Mouse (Mus musculus) cerebellum, adult 11-12 months (tissue): ENCODE measurements around the gene Mvb12a.

Source experiments
- DNase-seq: peaks from one replicate; pipeline ENCODE4 v3.0.0; 2022

Gene Mvb12a

GRCm38 (mm10) chr8:71567587-71567986 lies 24.9 kb downstream of the Mvb12a start:
- no peak for DNase-seq

- peak; percentile 78 for DNase-seq
These were observed 25.7 kb downstream of the Mvb12a start, which contains the start of gene Slc27a1 for GRCm38 (mm10) chr8:71568387-71568937. Slc27a1 (plus strand) TSS chr8:71568882.

- peak; percentile 76 for DNase-seq
These were observed 26.2 kb downstream of the Mvb12a start for GRCm38 (mm10) chr8:71568941-71569340.

- DNase-seq: peak; percentile 98
These were observed 26.9 kb downstream of the Mvb12a start for GRCm38 (mm10) chr8:71569366-71570290.

GRCm38 (mm10) chr8:71570291-71570954 lies 27.7 kb downstream of the Mvb12a start:
- peak; percentile 99 for DNase-seq

GRCm38 (mm10) chr8:71572077-71572476 lies 29.4 kb downstream of the Mvb12a start:
- no peak for DNase-seq

GRCm38 (mm10) chr8:71572847-71573633 lies 30.3 kb downstream of the Mvb12a start:
- peak; percentile 79 for DNase-seq

- DNase-seq: no peak
These were observed 31.7 kb downstream of the Mvb12a start for GRCm38 (mm10) chr8:71574426-71574825.

GRCm38 (mm10) chr8:71575020-71575419 lies 32.3 kb downstream of the Mvb12a start:
- no peak for DNase-seq

GRCm38 (mm10) chr8:71577856-71578387 lies 35.2 kb downstream of the Mvb12a start:
- no peak for DNase-seq

GRCm38 (mm10) chr8:71579009-71579408 lies 36.3 kb downstream of the Mvb12a start:
- no peak for DNase-seq

- DNase-seq: no peak
These were observed 36.8 kb downstream of the Mvb12a start for GRCm38 (mm10) chr8:71579476-71579875.

GRCm38 (mm10) chr8:71580201-71580600 lies 37.5 kb downstream of the Mvb12a start:
- no peak for DNase-seq

GRCm38 (mm10) chr8:71586891-71587290 lies 44.2 kb downstream of the Mvb12a start:
- DNase-seq: no peak

GRCm38 (mm10) chr8:71588762-71589161 lies 46.0 kb downstream of the Mvb12a start:
- no peak for DNase-seq

GRCm38 (mm10) chr8:71591017-71591416 lies 48.3 kb downstream of the Mvb12a start:
- DNase-seq: no peak

- peak; percentile 97 for DNase-seq
These were observed 49.0 kb downstream of the Mvb12a start, which contains the start of gene Pgls for GRCm38 (mm10) chr8:71591471-71592373. Pgls (plus strand) TSS chr8:71592176.

GRCm38 (mm10) chr8:71592374-71593170 lies 49.9 kb downstream of the Mvb12a start:
- peak; percentile 92 for DNase-seq

- DNase-seq: no peak
These were observed 51.0 kb downstream of the Mvb12a start for GRCm38 (mm10) chr8:71593556-71594323.

- DNase-seq: no peak
These were observed 51.6 kb downstream of the Mvb12a start for GRCm38 (mm10) chr8:71594324-71594722.
